Mouse (Mus musculus): ENCODE data around the gene Cfap54.

DNA sequence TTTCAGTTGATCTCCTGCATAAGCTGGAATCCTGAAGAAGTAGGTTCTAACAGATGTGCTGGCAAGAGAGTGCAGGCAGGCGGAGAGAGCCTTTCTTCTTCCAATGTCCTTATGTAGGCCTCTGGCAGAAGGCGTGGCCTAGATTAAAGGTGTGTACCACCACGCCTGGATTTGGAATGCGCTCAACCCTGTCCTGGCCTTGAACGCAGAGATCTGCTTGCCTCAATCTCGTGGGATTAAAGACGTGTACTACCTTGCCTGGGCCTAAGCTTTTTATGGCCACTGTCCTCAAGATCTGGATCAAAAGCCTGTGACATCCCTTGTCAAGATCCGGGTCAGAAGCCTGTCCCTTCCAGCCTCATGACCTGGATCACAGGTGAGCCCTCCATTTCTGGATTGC is 32.5 kb upstream of the Cfap54 start:
- no peak for TF ChIP-seq GATA1 (IDR thresholded peaks at IDR 0.05; ENCODE audit: low read length)
- TF ChIP-seq TAL1 (IDR thresholded peaks at IDR 0.05; ENCODE audit: low read length): no peak

All from erythroblast, embryonic 14.5 days (primary cell).